In genomic region chr12:111813111-111813765, GRCm38 (mm10) we compare ENCODE assay signal across 8 mouse cellular contexts. TPM values are rescaled to one million over a fixed set of nuclear protein-coding genes. Genes with fewer than 3 reads are reported as not detected.
DNase-seq lines count a peak whose midpoint lies in the region; ATAC-seq and TF ChIP-seq lines count a peak whose summit lies in the region.

No protein-coding gene starts in this region.

- DNase-seq in adrenal gland, adult (ENCODE audit: inconsistent age in 2 of 2, low spot score in 1 of 2) = peak; percentile 83 to 92
- no peak for DNase-seq in adrenal gland, postnatal 4 days (ENCODE audit: low spot score in 2 of 2)
- DNase-seq in testis, postnatal 14 days (ENCODE audit: low spot score) = no peak
- peak; percentile 85 for DNase-seq in gonadal fat pad, adult 2 months (ENCODE audit: low read depth)
- DNase-seq in stomach, postnatal 0 days (ENCODE audit: low spot score) = no peak
- no peak for DNase-seq in layer of hippocampus, adult 18-20 months (ENCODE audit: low spot score in 2 of 2)

- no peak overlapping the region for H3K27ac ChIP-seq in testis, adult 2 months (ENCODE audit: control insufficient read depth, insufficient read depth, low read depth, low read length)
- peak overlapping the region; percentile 64 for H3K27ac ChIP-seq in liver, embryonic 15.5 days (replicated peaks)
- peak overlapping the region; percentile 30; the same call in 1 of the 2 replicates for H3K27ac ChIP-seq in stomach, postnatal 0 days (replicated peaks)

- H3K9ac ChIP-seq in liver, embryonic 15.5 days = peak overlapping the region; percentile 71
- peak overlapping the region; percentile 67 for H3K9ac ChIP-seq in stomach, postnatal 0 days (ENCODE audit: low read length)

- H3K9me3 ChIP-seq in liver, embryonic 15.5 days (replicated peaks) = no peaks in the 10 kb centered on the region
- no peaks in the 10 kb centered on the region for H3K9me3 ChIP-seq in stomach, postnatal 0 days (ENCODE audit: control insufficient read depth, low read length)

- TF ChIP-seq CTCF in testis, adult 2 months (IDR thresholded peaks at IDR 0.05; ENCODE audit: control insufficient read depth, insufficient read depth, insufficient replicate concordance, low read depth, low read length) = no peak
- TF ChIP-seq CTCF in stomach, postnatal 0 days (IDR thresholded peaks at IDR 0.05; ENCODE audit: low read depth) = no peak

- peaks cover 17% of the 10 kb centered on the region for H3K4me1 ChIP-seq in testis, adult 2 months (ENCODE audit: control insufficient read depth, insufficient read depth, low read length)
- peaks cover 86% of the 10 kb centered on the region for H3K4me1 ChIP-seq in liver, embryonic 15.5 days (replicated peaks)
- H3K4me1 ChIP-seq in stomach, postnatal 0 days (replicated peaks; ENCODE audit: control insufficient read depth, insufficient read depth) = peaks cover 8% of the 10 kb centered on the region

- no peaks in the 10 kb centered on the region for H3K27me3 ChIP-seq in testis, adult 2 months (ENCODE audit: control insufficient read depth, insufficient read depth, low read length)
- no peaks in the 10 kb centered on the region for H3K27me3 ChIP-seq in liver, embryonic 15.5 days
- no peaks in the 10 kb centered on the region for H3K27me3 ChIP-seq in stomach, postnatal 0 days (ENCODE audit: control insufficient read depth, insufficient read depth, low read length)

- peak overlapping the region; percentile 80 for H3K4me3 ChIP-seq in testis, adult 2 months (ENCODE audit: control insufficient read depth, low read depth, low read length)
- peak overlapping the region; percentile 77 for H3K4me3 ChIP-seq in liver, embryonic 15.5 days (replicated peaks)
- peak overlapping the region; percentile 66 for H3K4me3 ChIP-seq in stomach, postnatal 0 days (ENCODE audit: low read depth, low read length)

- WGBS in liver, embryonic 15.5 days (ENCODE audit: insufficient replicate concordance) = 4% methylated on average over 27 of the region's 27 CpGs
- WGBS in stomach, postnatal 0 days = 4% methylated on average over 27 of the region's 27 CpGs

- H3K4me2 ChIP-seq in liver, embryonic 15.5 days = peak overlapping the region; percentile 73
- H3K4me2 ChIP-seq in stomach, postnatal 0 days (replicated peaks; ENCODE audit: low read depth) = peak overlapping the region; percentile 82

- TF ChIP-seq POLR2A in testis, adult 2 months (IDR thresholded peaks at IDR 0.05; ENCODE audit: control insufficient read depth, low read depth, low read length) = no peak

- no peak for TF ChIP-seq EP300 in stomach, postnatal 0 days (optimal IDR thresholded peaks at IDR 0.05)

- no peak for ATAC-seq in liver, embryonic 15.5 days (ENCODE audit: insufficient read depth)
- no peak for ATAC-seq in stomach, postnatal 0 days (ENCODE audit: low FRiP score, low TSS enrichment)

- H3K36me3 ChIP-seq in testis, adult 2 months (ENCODE audit: control insufficient read depth, insufficient read depth, low read length) = no peaks in the 10 kb centered on the region
- H3K36me3 ChIP-seq in liver, embryonic 15.5 days (replicated peaks) = peaks cover 19% of the 10 kb centered on the region
- no peaks in the 10 kb centered on the region for H3K36me3 ChIP-seq in stomach, postnatal 0 days (ENCODE audit: control insufficient read depth, insufficient read depth, low read length)

RNA-seq across cellular contexts. Expression of gene Xrcc3, which starts 0.4 kb away (rescaled TPM):
- total RNA-seq in adrenal gland, postnatal 4 days (2021) = 10 to 100 TPM; 19.2 to 22.5 TPM
- 7.6 and 8.7 TPM in 2 replicates for polyA plus RNA-seq in testis, adult 2 months (2012; rRNA removed)
- 14.6 and 14.7 TPM in 2 replicates for polyA plus RNA-seq in gonadal fat pad, adult 2 months (2012; rRNA removed)
- polyA plus RNA-seq in liver, embryonic 15.5 days (2015; fragmentation: Nextera tagmentation; extraction: Ambion mirVana) = 5.1 and 5.7 TPM in 2 replicates
- polyA plus RNA-seq in stomach, postnatal 0 days (2015; fragmentation: Nextera tagmentation; extraction: Ambion mirVana) = 1.8 and 3.2 TPM in 2 replicates
- 1 to 10 TPM; 4.0 to 6.0 TPM for total RNA-seq in layer of hippocampus, adult 18-20 months (2021)

RNA-seq across cellular contexts. Expression of gene Zfyve21, which starts 0.7 kb away (rescaled TPM):
- 10 to 100 TPM; 68.3 to 74.4 TPM for total RNA-seq in adrenal gland, postnatal 4 days (2021)
- polyA plus RNA-seq in testis, adult 2 months (2012; rRNA removed) = 22.6 and 23.8 TPM in 2 replicates
- polyA plus RNA-seq in gonadal fat pad, adult 2 months (2012; rRNA removed) = 173 and 189 TPM in 2 replicates
- 64.4 and 78.6 TPM in 2 replicates for polyA plus RNA-seq in liver, embryonic 15.5 days (2015; fragmentation: Nextera tagmentation; extraction: Ambion mirVana)
- polyA plus RNA-seq in stomach, postnatal 0 days (2015; fragmentation: Nextera tagmentation; extraction: Ambion mirVana) = 72.0 and 72.4 TPM in 2 replicates
- total RNA-seq in layer of hippocampus, adult 18-20 months (2021) = 10 to 100 TPM; 23.4 to 23.8 TPM

RNA-seq across cellular contexts. Expression of gene Klc1, which starts 54.6 kb away (rescaled TPM):
- 100 to 1,000 TPM; 128 to 142 TPM for total RNA-seq in adrenal gland, postnatal 4 days (2021)
- polyA plus RNA-seq in testis, adult 2 months (2012; rRNA removed) = 9.6 and 11.1 TPM in 2 replicates
- polyA plus RNA-seq in gonadal fat pad, adult 2 months (2012; rRNA removed) = 47.3 and 48.2 TPM in 2 replicates
- polyA plus RNA-seq in liver, embryonic 15.5 days (2015; fragmentation: Nextera tagmentation; extraction: Ambion mirVana) = 18.1 and 18.3 TPM in 2 replicates
- 55.7 and 56.7 TPM in 2 replicates for polyA plus RNA-seq in stomach, postnatal 0 days (2015; fragmentation: Nextera tagmentation; extraction: Ambion mirVana)
- total RNA-seq in layer of hippocampus, adult 18-20 months (2021) = 100 to 1,000 TPM; 682 to 695 TPM

Comparison
In these comparisons a context has a peak if more than half of its experiments do, and no peak if none do; other contexts are left out.
1. DNase-seq: peak in adrenal gland, adult (2 of 2) and gonadal fat pad, adult 2 months (single experiment); none in adrenal gland, postnatal 4 days (0 of 2), testis, postnatal 14 days (single experiment), stomach, postnatal 0 days (single experiment) and layer of hippocampus, adult 18-20 months (0 of 2).
2. Peak in every context shown above with its lines, with median percentiles within 50 percentile points of each other: H3K4me3 ChIP-seq.